Mouse (Mus musculus): ENCODE results near the gene Slc37a2. TPM values are rescaled to one million over a fixed set of nuclear protein-coding genes. Genes with fewer than 3 reads are reported as not detected.

Slc37a2 gene
- polyA plus RNA-seq, 1 experiment from 2014 or later, result 1.9 TPM

DNA sequence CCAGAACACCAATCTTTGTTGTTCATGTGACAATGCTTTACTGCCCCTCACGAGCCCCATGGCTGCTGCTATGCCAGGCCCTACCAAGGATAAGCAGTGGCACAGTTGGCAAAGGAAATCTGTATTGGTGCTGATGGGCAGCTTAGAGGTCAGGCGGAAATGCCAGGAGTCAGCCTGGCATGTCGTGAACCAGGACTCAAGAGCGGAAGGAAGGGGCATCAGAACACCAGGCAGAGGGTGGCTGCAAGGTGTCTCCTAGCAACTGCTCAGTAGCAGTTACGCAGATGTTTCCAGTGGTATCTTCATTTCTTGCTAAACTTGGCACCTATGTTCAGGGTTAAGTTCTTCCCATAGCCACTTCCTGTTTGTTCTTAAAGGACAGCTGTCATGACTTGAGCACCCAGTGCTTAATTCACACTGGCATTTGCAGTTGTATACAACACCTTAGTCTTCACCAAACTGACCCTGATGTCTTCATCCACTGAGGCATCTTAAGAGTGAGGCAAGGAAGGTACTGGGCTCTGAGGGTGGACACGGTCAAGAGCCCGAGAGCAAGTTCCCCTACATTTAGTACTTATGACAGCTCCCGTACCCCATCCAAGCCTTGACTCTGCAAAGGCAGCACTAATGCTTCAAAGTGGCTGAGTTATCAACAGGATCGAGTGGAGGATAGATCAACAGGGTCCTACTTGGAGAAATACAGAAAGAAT lies 24.9 kb downstream of the Slc37a2 start:
- H3K4me2 ChIP-seq (ENCODE audit: low read length), result no peak overlapping the region
- no peak for ATAC-seq
- no peak overlapping the region for H3K27ac ChIP-seq (ENCODE audit: low read depth, low read length)
- H3K27me3 ChIP-seq (replicated peaks; ENCODE audit: control insufficient read depth, insufficient read depth, low read length), result no peaks in the 10 kb centered on the region
- no peak overlapping the region for H3K4me3 ChIP-seq (ENCODE audit: low read length)
- no peaks in the 10 kb centered on the region for H3K9me3 ChIP-seq (ENCODE audit: control insufficient read depth, low read length)
- H3K4me1 ChIP-seq (ENCODE audit: control insufficient read depth, insufficient read depth, low read depth, low read length), result no peaks in the 10 kb centered on the region
- WGBS, result 95% methylated on average over 9 of the region's 9 CpGs
- no peaks in the 10 kb centered on the region for H3K36me3 ChIP-seq (ENCODE audit: control insufficient read depth, insufficient read depth, low read length)
- no peak overlapping the region for H3K9ac ChIP-seq (ENCODE audit: low read depth, low read length)

DNA sequence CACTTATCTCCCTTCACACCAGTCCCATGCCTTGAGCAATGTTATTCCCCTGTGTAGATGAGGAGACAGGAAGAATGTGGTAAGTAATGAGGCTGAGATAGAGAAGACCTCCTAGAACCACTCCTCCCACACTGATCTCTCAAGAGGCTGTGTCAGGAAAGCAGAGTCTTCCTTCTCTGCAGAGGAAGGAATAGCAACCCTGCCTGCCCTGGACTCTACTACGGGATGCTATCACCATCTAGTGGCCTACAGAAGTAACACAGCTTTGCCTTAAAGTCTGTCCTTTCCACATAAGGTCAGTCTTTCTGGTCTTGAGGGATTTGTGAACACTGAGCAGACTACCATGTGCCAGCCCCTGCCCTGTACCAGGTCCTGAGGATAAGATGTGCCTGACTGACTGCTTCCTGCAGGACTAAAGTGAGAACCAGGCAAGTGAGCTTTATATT lies 25.6 kb downstream of the Slc37a2 start:
- no peak overlapping the region for H3K27ac ChIP-seq (ENCODE audit: low read depth, low read length)

DNA sequence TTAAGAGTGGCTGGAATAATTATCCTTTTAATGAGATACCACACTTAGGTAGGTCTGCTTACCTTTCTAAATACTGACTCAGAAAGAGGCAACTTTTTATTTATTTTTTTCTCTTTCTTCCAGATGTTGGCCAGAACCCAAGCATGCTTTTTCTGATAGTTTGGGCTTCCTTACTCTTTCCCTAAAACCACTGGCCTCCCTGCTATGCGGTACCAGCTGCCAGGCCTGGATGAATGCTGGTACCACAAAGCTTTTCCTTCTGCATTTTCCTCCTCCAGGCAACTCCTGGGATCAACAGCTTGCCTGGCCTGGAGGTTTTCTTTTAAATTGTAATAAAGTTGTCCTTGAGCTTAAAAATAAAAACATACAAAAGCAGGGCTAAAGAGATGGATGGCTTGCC lies 30.0 kb downstream of the Slc37a2 start:
- Histone ChIP-seq H3K9me3 (ENCODE audit: control insufficient read depth, low read length) (no peaks in the 10 kb centered on the region), H3K36me3 (ENCODE audit: control insufficient read depth, insufficient read depth, low read length) (no peaks in the 10 kb centered on the region), H3K4me1 (ENCODE audit: control insufficient read depth, insufficient read depth, low read depth, low read length) (no peaks in the 10 kb centered on the region), H3K9ac (ENCODE audit: low read depth, low read length) (no peak overlapping the region), H3K27me3 (replicated peaks; ENCODE audit: control insufficient read depth, insufficient read depth, low read length) (no peaks in the 10 kb centered on the region), H3K4me3 (ENCODE audit: low read length) (no peak overlapping the region), H3K4me2 (ENCODE audit: low read length) (no peak overlapping the region), H3K27ac (ENCODE audit: low read depth, low read length) (no peak overlapping the region)
- WGBS, result 87% methylated on average over 1 of the region's 1 CpGs
- ATAC-seq, result no peak

More for the DNA sequence above, 25.6 kb downstream of the Slc37a2 start:
- 0 out of 2 replicates have a peak overlapping the region, but pooled peaks have one; percentile 17 for H3K9ac ChIP-seq (ENCODE audit: low read depth, low read length)
- no peak overlapping the region for H3K4me3 ChIP-seq (ENCODE audit: low read length)
- peak; percentile 92 for ATAC-seq
- 0% methylated on average over 1 of the region's 1 CpGs for WGBS
- H3K4me1 ChIP-seq (ENCODE audit: control insufficient read depth, insufficient read depth, low read depth, low read length), result no peaks in the 10 kb centered on the region
- no peak overlapping the region for H3K4me2 ChIP-seq (ENCODE audit: low read length)
- no peaks in the 10 kb centered on the region for H3K36me3 ChIP-seq (ENCODE audit: control insufficient read depth, insufficient read depth, low read length)
- H3K27me3 ChIP-seq (replicated peaks; ENCODE audit: control insufficient read depth, insufficient read depth, low read length), result no peaks in the 10 kb centered on the region
- no peaks in the 10 kb centered on the region for H3K9me3 ChIP-seq (ENCODE audit: control insufficient read depth, low read length)

GRCm38 (mm10) chr9:37220755-37221154 lies 34.8 kb downstream of the Slc37a2 start:
- H3K9ac ChIP-seq (ENCODE audit: low read depth, low read length), result no peak overlapping the region
- H3K27me3 ChIP-seq (replicated peaks; ENCODE audit: control insufficient read depth, insufficient read depth, low read length), result no peaks in the 10 kb centered on the region
- H3K4me1 ChIP-seq (ENCODE audit: control insufficient read depth, insufficient read depth, low read depth, low read length), result no peaks in the 10 kb centered on the region; the same call in 1 of the 2 replicates
- WGBS, result 81% methylated on average over 8 of the region's 8 CpGs
- H3K27ac ChIP-seq (ENCODE audit: low read depth, low read length), result no peak overlapping the region
- H3K4me3 ChIP-seq (ENCODE audit: low read length), result no peak overlapping the region
- H3K4me2 ChIP-seq (ENCODE audit: low read length), result no peak overlapping the region
- H3K36me3 ChIP-seq (ENCODE audit: control insufficient read depth, insufficient read depth, low read length), result no peaks in the 10 kb centered on the region
- no peaks in the 10 kb centered on the region for H3K9me3 ChIP-seq (ENCODE audit: control insufficient read depth, low read length)
- no peak for ATAC-seq

DNA sequence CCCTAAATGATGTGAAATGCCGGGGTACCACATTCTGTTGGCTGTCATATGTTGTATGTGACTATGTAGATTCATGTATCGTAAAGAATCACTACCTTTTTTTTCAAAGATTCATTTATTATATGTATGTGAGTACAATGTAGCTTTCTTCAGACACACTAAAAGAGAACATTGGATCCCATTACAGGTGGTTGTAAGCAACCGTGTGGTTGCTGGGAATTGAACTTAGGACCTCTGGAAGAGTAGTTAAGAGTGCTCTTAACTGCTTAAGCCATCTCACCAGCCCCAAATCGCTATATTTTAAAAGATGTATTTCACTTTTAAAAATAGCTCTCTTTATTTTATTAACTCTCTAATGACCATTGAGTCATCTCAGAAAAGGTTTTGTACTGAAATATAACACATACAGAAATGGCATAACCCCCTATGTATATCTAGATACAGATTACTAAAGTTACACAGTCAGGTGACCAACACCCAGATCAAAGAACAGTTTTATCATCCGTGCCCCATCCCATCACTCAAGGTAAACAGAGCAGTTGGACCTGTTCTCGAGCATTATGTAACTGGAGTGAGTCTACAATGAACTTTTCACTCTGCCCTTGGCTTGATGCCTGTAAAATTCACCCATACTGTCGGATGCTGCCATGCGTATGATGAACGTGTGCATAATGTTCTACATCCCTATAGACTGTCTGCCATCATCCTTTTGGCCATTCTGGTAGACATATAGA lies 41.0 kb downstream of the Slc37a2 start:
- no peaks in the 10 kb centered on the region for H3K27me3 ChIP-seq (replicated peaks; ENCODE audit: control insufficient read depth, insufficient read depth, low read length)
- H3K27ac ChIP-seq (ENCODE audit: low read depth, low read length), result no peak overlapping the region
- H3K9ac ChIP-seq (ENCODE audit: low read depth, low read length), result no peak overlapping the region
- H3K36me3 ChIP-seq (ENCODE audit: control insufficient read depth, insufficient read depth, low read length), result no peaks in the 10 kb centered on the region
- H3K4me2 ChIP-seq (ENCODE audit: low read length), result no peak overlapping the region
- ATAC-seq, result no peak
- H3K9me3 ChIP-seq (ENCODE audit: control insufficient read depth, low read length), result no peaks in the 10 kb centered on the region
- H3K4me3 ChIP-seq (ENCODE audit: low read length), result no peak overlapping the region
- 90% methylated on average over 9 of the region's 9 CpGs for WGBS
- no peaks in the 10 kb centered on the region; the same call in 1 of the 2 replicates for H3K4me1 ChIP-seq (ENCODE audit: control insufficient read depth, insufficient read depth, low read depth, low read length)

DNA sequence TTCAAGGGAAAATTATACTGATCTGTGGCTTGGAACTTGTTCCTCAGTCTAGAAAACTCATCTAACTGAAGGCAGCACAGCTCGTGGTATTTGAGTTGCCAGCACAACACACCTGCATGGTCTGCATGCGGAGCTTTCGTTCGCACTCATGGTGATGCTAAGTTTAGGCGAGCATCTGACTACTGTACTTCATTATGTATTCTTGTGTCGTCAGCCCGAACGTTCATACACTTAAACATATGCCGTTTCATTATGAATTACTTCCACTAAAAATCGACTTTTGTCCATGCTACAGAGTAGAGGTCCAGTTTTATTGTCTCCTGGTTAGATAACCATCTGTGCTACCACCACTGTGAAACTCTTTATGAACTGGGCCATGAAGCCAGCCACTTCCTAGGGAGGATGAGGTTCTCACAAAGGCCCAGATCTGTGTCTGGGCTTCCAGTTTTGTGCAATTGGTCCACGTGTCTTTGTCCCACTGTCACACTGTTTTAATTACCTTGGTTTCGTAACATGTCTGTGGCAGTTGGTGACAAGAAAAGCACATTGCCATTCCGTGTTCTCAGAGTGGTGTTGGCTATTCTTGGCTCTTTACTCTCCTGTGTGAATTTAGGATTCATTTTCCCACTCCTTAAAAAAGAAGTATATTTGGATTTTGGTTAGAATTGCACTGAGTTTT lies 42.3 kb downstream of the Slc37a2 start:
- H3K4me3 ChIP-seq (ENCODE audit: low read length), result no peak overlapping the region
- ATAC-seq, result no peak
- H3K4me2 ChIP-seq (ENCODE audit: low read length), result no peak overlapping the region
- no peak overlapping the region for H3K27ac ChIP-seq (ENCODE audit: low read depth, low read length)
- H3K36me3 ChIP-seq (ENCODE audit: control insufficient read depth, insufficient read depth, low read length), result no peaks in the 10 kb centered on the region
- peaks cover 5% of the 10 kb centered on the region for H3K4me1 ChIP-seq (ENCODE audit: control insufficient read depth, insufficient read depth, low read depth, low read length)
- 84% methylated on average over 13 of the region's 13 CpGs for WGBS
- H3K9me3 ChIP-seq (ENCODE audit: control insufficient read depth, low read length), result no peaks in the 10 kb centered on the region
- H3K9ac ChIP-seq (ENCODE audit: low read depth, low read length), result no peak overlapping the region
- no peaks in the 10 kb centered on the region for H3K27me3 ChIP-seq (replicated peaks; ENCODE audit: control insufficient read depth, insufficient read depth, low read length)

- H3K4me2 ChIP-seq (ENCODE audit: low read length), result peak within 1 kb of the TSS; percentile 78
- no peaks in the 10 kb centered on the region for H3K9me3 ChIP-seq (ENCODE audit: control insufficient read depth, low read length)
- peak; percentile 100 for ATAC-seq
- H3K27ac ChIP-seq (ENCODE audit: low read depth, low read length), result peak within 1 kb of the TSS; percentile 89
- H3K9ac ChIP-seq (ENCODE audit: low read depth, low read length), result peak within 1 kb of the TSS; percentile 79
- H3K4me3 ChIP-seq (ENCODE audit: low read length), result peak within 1 kb of the TSS; percentile 89
- H3K27me3 ChIP-seq (replicated peaks; ENCODE audit: control insufficient read depth, insufficient read depth, low read length), result no peaks in the 10 kb centered on the region
- H3K36me3 ChIP-seq (ENCODE audit: control insufficient read depth, insufficient read depth, low read length), result no peaks in the 10 kb centered on the region
- under 1% methylated on average over 21 of the region's 21 CpGs for WGBS
- H3K4me1 ChIP-seq (ENCODE audit: control insufficient read depth, insufficient read depth, low read depth, low read length), result peaks cover 10% of the 10 kb centered on the region
Measured at GRCm38 (mm10) chr9:37207929-37208411, 47.6 kb downstream of the Slc37a2 start, which contains the start of gene Tmem218. Gene Tmem218, plus strand, starts transcription at chr9:37208223.

DNA sequence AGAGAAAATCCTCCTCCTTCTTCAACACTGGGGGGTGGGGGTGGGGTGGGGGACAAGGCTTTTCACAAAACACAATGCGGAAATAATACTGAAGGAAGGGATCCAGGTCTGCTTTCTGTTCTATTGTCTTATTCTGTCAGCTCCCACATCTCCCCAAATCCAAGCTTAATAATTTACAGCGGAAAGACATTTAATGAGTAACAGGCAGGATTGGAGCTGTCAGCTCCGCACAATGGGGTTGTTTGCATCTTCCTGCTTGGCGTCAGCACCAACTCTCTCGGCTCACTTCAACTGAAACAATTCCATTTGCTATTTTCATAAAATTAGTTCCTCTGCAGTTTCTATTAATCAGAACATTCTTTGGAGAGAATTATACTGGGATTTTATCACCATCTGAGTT lies 51.7 kb downstream of the Slc37a2 start:
- ATAC-seq, result no peak
- Histone ChIP-seq H3K27me3 (replicated peaks; ENCODE audit: control insufficient read depth, insufficient read depth, low read length) (no peaks in the 10 kb centered on the region), H3K4me3 (ENCODE audit: low read length) (no peak overlapping the region), H3K36me3 (ENCODE audit: control insufficient read depth, insufficient read depth, low read length) (no peaks in the 10 kb centered on the region), H3K4me2 (ENCODE audit: low read length) (no peak overlapping the region), H3K27ac (ENCODE audit: low read depth, low read length) (no peak overlapping the region), H3K4me1 (ENCODE audit: control insufficient read depth, insufficient read depth, low read depth, low read length) (peaks cover 10% of the 10 kb centered on the region), H3K9me3 (ENCODE audit: control insufficient read depth, low read length) (no peaks in the 10 kb centered on the region), H3K9ac (ENCODE audit: low read depth, low read length) (no peak overlapping the region)
- 36% methylated on average over 5 of the region's 5 CpGs for WGBS

DNA sequence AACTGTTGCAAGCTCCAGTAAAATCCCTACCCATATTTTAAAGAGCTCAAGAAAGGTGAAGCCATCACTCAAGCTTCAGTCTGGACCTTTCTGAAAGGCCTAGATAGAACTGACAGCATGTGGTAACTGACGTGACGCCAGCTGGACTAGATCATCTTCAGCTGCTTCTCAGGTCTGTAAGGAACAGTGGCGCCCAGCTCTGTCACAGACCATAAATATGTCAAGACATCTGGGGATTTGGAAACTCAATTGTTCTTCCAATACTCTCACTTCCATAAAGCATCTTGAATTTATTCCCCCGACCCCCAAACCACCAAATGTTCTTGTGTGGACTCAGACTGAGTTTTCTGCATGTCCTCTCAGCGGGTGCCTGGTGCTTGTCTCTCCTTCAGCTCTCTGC lies 55.1 kb downstream of the Slc37a2 start:
- Histone ChIP-seq H3K4me2 (ENCODE audit: low read length) (no peak overlapping the region), H3K9ac (ENCODE audit: low read depth, low read length) (no peak overlapping the region), H3K9me3 (ENCODE audit: control insufficient read depth, low read length) (no peaks in the 10 kb centered on the region), H3K27ac (ENCODE audit: low read depth, low read length) (no peak overlapping the region), H3K4me3 (ENCODE audit: low read length) (no peak overlapping the region), H3K36me3 (ENCODE audit: control insufficient read depth, insufficient read depth, low read length) (no peaks in the 10 kb centered on the region), H3K4me1 (ENCODE audit: control insufficient read depth, insufficient read depth, low read depth, low read length) (no peaks in the 10 kb centered on the region), H3K27me3 (replicated peaks; ENCODE audit: control insufficient read depth, insufficient read depth, low read length) (no peaks in the 10 kb centered on the region)
- WGBS, result 93% methylated on average over 5 of the region's 5 CpGs
- no peak for ATAC-seq

Measured in hindbrain, embryonic 16.5 days (tissue).